Mouse (Mus musculus) activated CD4-positive, CD25-positive, alpha-beta regulatory T cell, adult 4 months (primary cell): ENCODE data around the gene 4933436I01Rik. TPM values are rescaled to one million over a fixed set of nuclear protein-coding genes. Genes with fewer than 3 reads are reported as not detected.

ENCODE experiments used
- ATAC-seq: one replicate; pipeline ENCODE4 v1.8.0; 2017
- polyA plus RNA-seq, 2 experiments: library from polyadenylated mRNA; unstranded; fragments of 100-300 nt; shearing (Covaris generic); gene quantifications; one replicate each; pipeline ENCODE4 v1.2.1; 2017

The 4933436I01Rik gene
- polyA plus RNA-seq = not detected

- ATAC-seq = no peak
Observed at GRCm38 (mm10) chrX:67921350-67921749, at the start of gene 4933436I01Rik. 4933436I01Rik (minus strand) TSS chrX:67921450.

- no peak for ATAC-seq
Observed at GRCm38 (mm10) chrX:67924769-67925470, 3.7 kb upstream of the 4933436I01Rik start.

- no peak for ATAC-seq
Observed at GRCm38 (mm10) chrX:67883406-67883805, 37.8 kb downstream of the 4933436I01Rik start.

Other genes with a start within 250 kb of the 4933436I01Rik start
- not detected for gene Gm1140, start 227.9 kb downstream of the 4933436I01Rik start, polyA plus RNA-seq
- not detected for gene Gm14692, start 225.8 kb downstream of the 4933436I01Rik start, polyA plus RNA-seq